Mouse (Mus musculus) CH12.LX (cell line): ENCODE results near the gene Cyp39a1.

Experiments
- BHLHE40 ChIP-seq: IDR thresholded peaks from 2 replicates; pipeline ENCODE4 v1.6.1; 2011; ENCODE audit warnings: mild to moderate bottlenecking, low read depth, low read length, improper control_type of control experiment
- CTCF ChIP-seq, 2 experiments: IDR thresholded peaks in 1 of 2; conservative IDR thresholded peaks in 1 of 2; 2 replicates each; pipeline ENCODE4 v1.5.1; 2011 to 2012; ENCODE audit warnings: low read depth in 2 of 2, low read length in 2 of 2, improper control_type of control experiment in 1 of 2, inconsistent platforms in 1 of 2, mild to moderate bottlenecking in 1 of 2, moderate library complexity in 1 of 2
- EP300 ChIP-seq: IDR thresholded peaks from 2 replicates; pipeline ENCODE4 v1.6.1; 2011; ENCODE audit warnings: low read length, improper control_type of control experiment
- MEF2A ChIP-seq: IDR thresholded peaks from 2 replicates; pipeline ENCODE4 v1.6.1; 2014; ENCODE audit warnings: low read depth, mild to moderate bottlenecking, inconsistent platforms, low read length, improper control_type of control experiment, borderline replicate concordance
- MXI1 ChIP-seq: IDR thresholded peaks from 2 replicates; pipeline ENCODE4 v1.6.1; 2011; ENCODE audit warnings: mild to moderate bottlenecking, low read depth, low read length, improper control_type of control experiment
- POLR2A ChIP-seq: IDR thresholded peaks from 2 replicates; pipeline ENCODE4 v1.6.1; 2011; ENCODE audit warnings: low read depth, mild to moderate bottlenecking, improper control_type of control experiment, low read length
- UBTF ChIP-seq: IDR thresholded peaks from 2 replicates; pipeline ENCODE4 v1.6.1; 2012; ENCODE audit warnings: low read depth, mild to moderate bottlenecking, inconsistent platforms, low read length, improper control_type of control experiment, moderate library complexity

DNA sequence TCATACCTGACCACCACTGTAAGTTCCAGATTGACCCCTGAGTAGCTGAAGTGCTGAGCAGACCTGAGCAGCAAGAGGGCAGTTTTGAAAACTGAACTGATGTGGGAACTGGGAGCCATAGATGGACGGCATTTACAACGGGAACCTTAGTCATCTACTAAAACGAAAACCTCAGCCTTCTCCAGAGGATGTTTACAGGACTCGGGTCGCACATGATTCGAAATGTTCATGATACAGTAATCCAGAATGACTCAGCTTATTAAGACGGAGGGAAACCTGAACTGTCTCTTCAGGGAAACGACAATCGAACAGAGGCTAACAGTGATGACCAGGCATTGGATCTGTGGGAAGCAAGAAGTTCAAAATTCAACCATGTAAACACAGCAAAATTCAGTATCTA, 48.1 kb upstream of the Cyp39a1 start:
- TF ChIP-seq EP300 (no peak), CTCF (conservative IDR thresholded peaks at IDR 0.05 in 1 of 2, IDR thresholded peaks at IDR 0.05 in 1 of 2; ENCODE audit: low read depth in 2 of 2, low read length in 2 of 2) (no peak), POLR2A (no peak), MXI1 (no peak), MEF2A (no peak), BHLHE40 (no peak), UBTF (no peak)
